8 mouse cellular contexts compared by ENCODE assay signal in genomic region chr9:14089791-14090256, GRCm38 (mm10).
A peak's percentile ranks its signal among the peaks of the same experiment; 100 is the strongest.
DNase-seq lines count a peak whose midpoint lies in the region; ATAC-seq and TF ChIP-seq lines count a peak whose summit lies in the region.

No protein-coding gene starts in this region.

- H3K27ac ChIP-seq in hindbrain, embryonic 11.5 days (ENCODE audit: low read depth, low read length) = no peak overlapping the region
- H3K27ac ChIP-seq in hindbrain, embryonic 10.5 days = no peak overlapping the region
- H3K27ac ChIP-seq in forebrain, embryonic 15.5 days (replicated peaks) = no peak overlapping the region
- no peak overlapping the region for H3K27ac ChIP-seq in kidney, adult 2 months (ENCODE audit: insufficient read depth, low read depth, low read length)

- no peak for TF ChIP-seq POLR2A in kidney, adult 2 months (IDR thresholded peaks at IDR 0.05; ENCODE audit: low read depth, low read length)

- no peaks in the 10 kb centered on the region for H3K27me3 ChIP-seq in hindbrain, embryonic 11.5 days (ENCODE audit: control insufficient read depth, insufficient read depth, low read length)
- H3K27me3 ChIP-seq in hindbrain, embryonic 10.5 days (ENCODE audit: insufficient read depth, poor library complexity, severe bottlenecking) = no peaks in the 10 kb centered on the region
- no peaks in the 10 kb centered on the region for H3K27me3 ChIP-seq in forebrain, embryonic 15.5 days
- no peaks in the 10 kb centered on the region for H3K27me3 ChIP-seq in kidney, adult 2 months (replicated peaks; ENCODE audit: control insufficient read depth, insufficient read depth, low read length)

- no peaks in the 10 kb centered on the region for H3K36me3 ChIP-seq in hindbrain, embryonic 11.5 days (ENCODE audit: control insufficient read depth, insufficient read depth, low read length)
- H3K36me3 ChIP-seq in hindbrain, embryonic 10.5 days = no peaks in the 10 kb centered on the region
- no peaks in the 10 kb centered on the region for H3K36me3 ChIP-seq in forebrain, embryonic 15.5 days
- H3K36me3 ChIP-seq in kidney, adult 2 months (ENCODE audit: control insufficient read depth, insufficient read depth, low read length) = no peaks in the 10 kb centered on the region

- 63% methylated on average over 8 of the region's 8 CpGs for WGBS in hindbrain, embryonic 11.5 days
- WGBS in hindbrain, embryonic 10.5 days = 57% methylated on average over 8 of the region's 8 CpGs
- 38% methylated on average over 8 of the region's 8 CpGs for WGBS in forebrain, embryonic 15.5 days
- 34% methylated on average over 8 of the region's 8 CpGs for WGBS in kidney, adult 2 months

- H3K4me2 ChIP-seq in hindbrain, embryonic 11.5 days (replicated peaks; ENCODE audit: low read depth, low read length) = no peak overlapping the region
- H3K4me2 ChIP-seq in forebrain, embryonic 15.5 days (replicated peaks) = no peak overlapping the region

- H3K9ac ChIP-seq in hindbrain, embryonic 11.5 days (ENCODE audit: low read depth, low read length) = no peak overlapping the region
- H3K9ac ChIP-seq in forebrain, embryonic 15.5 days (replicated peaks) = no peak overlapping the region

- peak; percentile 14 for DNase-seq in hindbrain, embryonic 11.5 days (ENCODE audit: low spot score)
- no peak for DNase-seq in hindbrain, embryonic 10.5 days (ENCODE audit: low spot score)
- peak; percentile 5 for DNase-seq in R1 (ENCODE audit: low read depth, low spot score)
- peak; percentile 56 for DNase-seq in kidney, adult 2 months
- DNase-seq in lung, postnatal 4 days = peak; percentile 30 to 45
- DNase-seq in gastrocnemius, postnatal 10 days = no peak

- no peaks in the 10 kb centered on the region for H3K4me1 ChIP-seq in hindbrain, embryonic 11.5 days (replicated peaks; ENCODE audit: control insufficient read depth, insufficient read depth, low read length)
- peaks cover 10% of the 10 kb centered on the region for H3K4me1 ChIP-seq in hindbrain, embryonic 10.5 days (replicated peaks)
- H3K4me1 ChIP-seq in forebrain, embryonic 15.5 days = 0 out of 2 replicates have a peak, but pooled peaks cover 6% of the 10 kb centered on the region
- H3K4me1 ChIP-seq in kidney, adult 2 months (ENCODE audit: control insufficient read depth, insufficient read depth, low read length) = peaks cover 5% of the 10 kb centered on the region; the same call in 1 of the 2 replicates

- no peak for TF ChIP-seq CTCF in kidney, adult 2 months (conservative IDR thresholded peaks at IDR 0.05; ENCODE audit: insufficient read depth, insufficient read length, low read depth, low read length)

- ATAC-seq in hindbrain, embryonic 11.5 days (ENCODE audit: low FRiP score) = peak; percentile 10; the same call in 1 of the 2 replicates
- ATAC-seq in forebrain, embryonic 15.5 days (replicated peaks) = peak; percentile 57
- no peak for ATAC-seq in inflammation-experienced regulatory T-cells, adult 6 months

- H3K9me3 ChIP-seq in hindbrain, embryonic 11.5 days (ENCODE audit: control insufficient read depth, low read length) = no peaks in the 10 kb centered on the region
- H3K9me3 ChIP-seq in hindbrain, embryonic 10.5 days = no peaks in the 10 kb centered on the region
- H3K9me3 ChIP-seq in forebrain, embryonic 15.5 days = no peaks in the 10 kb centered on the region

- no peak overlapping the region for H3K4me3 ChIP-seq in hindbrain, embryonic 11.5 days (ENCODE audit: low read depth, low read length)
- no peak overlapping the region for H3K4me3 ChIP-seq in hindbrain, embryonic 10.5 days
- no peak overlapping the region for H3K4me3 ChIP-seq in forebrain, embryonic 15.5 days
- H3K4me3 ChIP-seq in kidney, adult 2 months (ENCODE audit: insufficient read depth, low read depth, low read length) = no peak overlapping the region

Comparison
In these comparisons a context has a peak if more than half of its experiments do, and no peak if none do; other contexts are left out.
1. DNase-seq: peak in hindbrain, embryonic 11.5 days (single experiment), R1 (single experiment), kidney, adult 2 months (single experiment) and lung, postnatal 4 days (2 of 2); none in hindbrain, embryonic 10.5 days (single experiment) and gastrocnemius, postnatal 10 days (single experiment).